Mouse (Mus musculus): Measurements from ENCODE around the gene Ldhal6b. TPM values are rescaled to one million over a fixed set of nuclear protein-coding genes. Genes with fewer than 3 reads are reported as not detected.

Ldhal6b gene
- polyA plus RNA-seq, 1 experiment from 2014 or later, result not detected

Small RNA genes within 50 kb of the gene (microRNA-seq; reads per million reads assigned to microRNA genes)
- gene Gm22475, result not detected

Other genes starting within 250 kb of the Ldhal6b start
- gene Tmem242, start 21.5 kb upstream of the Ldhal6b start, polyA plus RNA-seq (2014; fragmentation: Nextera tagmentation; extraction: Ambion mirVana), result 142 and 174 TPM in 2 replicates
- gene Zdhhc14, start 73.8 kb upstream of the Ldhal6b start, polyA plus RNA-seq (2014; fragmentation: Nextera tagmentation; extraction: Ambion mirVana), result 2.0 and 2.7 TPM in 2 replicates

All from kidney, embryonic 14.5 days (tissue).